Mouse (Mus musculus): ENCODE measurements around the gene Cdc14b. TPM values are rescaled to one million over a fixed set of nuclear protein-coding genes. Genes with fewer than 3 reads are reported as not detected.
A peak's percentile ranks its signal among the peaks of the same experiment; 100 is the strongest.

Gene Cdc14b
- 3.1 and 3.5 TPM in 2 replicates for polyA plus RNA-seq (2014; fragmentation: Nextera tagmentation; extraction: Ambion mirVana)

- Histone ChIP-seq H3K36me3 (ENCODE audit: control insufficient read depth, insufficient read depth, low read length) (no peaks in the 10 kb centered on the region), H3K27ac (ENCODE audit: low read depth, low read length) (no peak within 1 kb of the TSS), H3K4me3 (ENCODE audit: low read depth, low read length) (peak within 1 kb of the TSS; percentile 75), H3K27me3 (replicated peaks; ENCODE audit: control insufficient read depth, insufficient read depth, low read length) (peaks cover 12% of the 10 kb centered on the region), H3K9ac (ENCODE audit: low read length) (peak within 1 kb of the TSS; percentile 72), H3K4me2 (ENCODE audit: low read length) (peak within 1 kb of the TSS; percentile 100), H3K9me3 (replicated peaks; ENCODE audit: control insufficient read depth, low read length) (no peaks in the 10 kb centered on the region), H3K4me1 (ENCODE audit: control insufficient read depth, insufficient read depth, low read length) (peaks cover 9% of the 10 kb centered on the region)
- peak; percentile 97 for ATAC-seq
- DNase-seq (ENCODE audit: low spot score) = peak; percentile 95
- WGBS = 1% methylated on average over 57 of the region's 57 CpGs
Measured at GRCm38 (mm10) chr13:64274879-64275753, at the start of gene Cdc14b. Gene Cdc14b, minus strand, starts transcription at chr13:64275290.

GRCm38 (mm10) chr13:64322561-64323281, 47.6 kb upstream of the Cdc14b start:
- Histone ChIP-seq H3K4me3 (ENCODE audit: low read depth, low read length) (no peak overlapping the region), H3K36me3 (ENCODE audit: control insufficient read depth, insufficient read depth, low read length) (no peaks in the 10 kb centered on the region), H3K27me3 (replicated peaks; ENCODE audit: control insufficient read depth, insufficient read depth, low read length) (no peaks in the 10 kb centered on the region), H3K27ac (ENCODE audit: low read depth, low read length) (no peak overlapping the region), H3K9ac (ENCODE audit: low read length) (no peak overlapping the region), H3K9me3 (replicated peaks; ENCODE audit: control insufficient read depth, low read length) (no peaks in the 10 kb centered on the region), H3K4me1 (ENCODE audit: control insufficient read depth, insufficient read depth, low read length) (no peaks in the 10 kb centered on the region), H3K4me2 (ENCODE audit: low read length) (no peak overlapping the region)
- DNase-seq (ENCODE audit: low spot score) (no peak), ATAC-seq (no peak)
- WGBS = 88% methylated on average over 8 of the region's 8 CpGs

- H3K27ac ChIP-seq (ENCODE audit: low read depth, low read length) = no peak overlapping the region
- no peaks in the 10 kb centered on the region for H3K4me1 ChIP-seq (ENCODE audit: control insufficient read depth, insufficient read depth, low read length)
- no peak overlapping the region for H3K4me2 ChIP-seq (ENCODE audit: low read length)
- no peak for DNase-seq (ENCODE audit: low spot score)
- WGBS = 84% methylated on average over 8 of the region's 8 CpGs
- H3K4me3 ChIP-seq (ENCODE audit: low read depth, low read length) = no peak overlapping the region
- H3K27me3 ChIP-seq (replicated peaks; ENCODE audit: control insufficient read depth, insufficient read depth, low read length) = no peaks in the 10 kb centered on the region
- no peaks in the 10 kb centered on the region for H3K36me3 ChIP-seq (ENCODE audit: control insufficient read depth, insufficient read depth, low read length)
- no peak overlapping the region for H3K9ac ChIP-seq (ENCODE audit: low read length)
- ATAC-seq = no peak
- H3K9me3 ChIP-seq (replicated peaks; ENCODE audit: control insufficient read depth, low read length) = no peaks in the 10 kb centered on the region
Measured at GRCm38 (mm10) chr13:64320334-64320733, 45.2 kb upstream of the Cdc14b start.

- Histone ChIP-seq H3K4me2 (ENCODE audit: low read length) (no peak overlapping the region), H3K4me1 (ENCODE audit: control insufficient read depth, insufficient read depth, low read length) (no peaks in the 10 kb centered on the region), H3K27ac (ENCODE audit: low read depth, low read length) (no peak overlapping the region), H3K9ac (ENCODE audit: low read length) (no peak overlapping the region), H3K9me3 (replicated peaks; ENCODE audit: control insufficient read depth, low read length) (no peaks in the 10 kb centered on the region), H3K27me3 (replicated peaks; ENCODE audit: control insufficient read depth, insufficient read depth, low read length) (no peaks in the 10 kb centered on the region), H3K36me3 (ENCODE audit: control insufficient read depth, insufficient read depth, low read length) (no peaks in the 10 kb centered on the region), H3K4me3 (ENCODE audit: low read depth, low read length) (no peak overlapping the region)
- ATAC-seq (no peak), DNase-seq (ENCODE audit: low spot score) (no peak)
Measured at GRCm38 (mm10) chr13:64319782-64320181, 44.7 kb upstream of the Cdc14b start.

- ATAC-seq (no peak), DNase-seq (ENCODE audit: low spot score) (peak; percentile 5)
- no peaks in the 10 kb centered on the region for H3K4me1 ChIP-seq (ENCODE audit: control insufficient read depth, insufficient read depth, low read length)
- no peaks in the 10 kb centered on the region for H3K36me3 ChIP-seq (ENCODE audit: control insufficient read depth, insufficient read depth, low read length)
- no peak overlapping the region for H3K4me3 ChIP-seq (ENCODE audit: low read depth, low read length)
- no peak overlapping the region for H3K4me2 ChIP-seq (ENCODE audit: low read length)
- 51% methylated on average over 2 of the region's 2 CpGs for WGBS
- H3K9me3 ChIP-seq (replicated peaks; ENCODE audit: control insufficient read depth, low read length) = no peaks in the 10 kb centered on the region
- no peak overlapping the region for H3K9ac ChIP-seq (ENCODE audit: low read length)
- no peaks in the 10 kb centered on the region for H3K27me3 ChIP-seq (replicated peaks; ENCODE audit: control insufficient read depth, insufficient read depth, low read length)
- no peak overlapping the region for H3K27ac ChIP-seq (ENCODE audit: low read depth, low read length)
Measured at GRCm38 (mm10) chr13:64318355-64318754, 43.3 kb upstream of the Cdc14b start.

GRCm38 (mm10) chr13:64315483-64316050, 40.5 kb upstream of the Cdc14b start:
- H3K9ac ChIP-seq (ENCODE audit: low read length) = no peak overlapping the region
- ATAC-seq = no peak
- no peaks in the 10 kb centered on the region for H3K4me1 ChIP-seq (ENCODE audit: control insufficient read depth, insufficient read depth, low read length)
- no peaks in the 10 kb centered on the region for H3K36me3 ChIP-seq (ENCODE audit: control insufficient read depth, insufficient read depth, low read length)
- peak; percentile 87 for DNase-seq (ENCODE audit: low spot score)
- H3K27ac ChIP-seq (ENCODE audit: low read depth, low read length) = no peak overlapping the region
- H3K4me3 ChIP-seq (ENCODE audit: low read depth, low read length) = no peak overlapping the region
- H3K9me3 ChIP-seq (replicated peaks; ENCODE audit: control insufficient read depth, low read length) = no peaks in the 10 kb centered on the region
- no peak overlapping the region for H3K4me2 ChIP-seq (ENCODE audit: low read length)
- under 1% methylated on average over 3 of the region's 3 CpGs for WGBS
- H3K27me3 ChIP-seq (replicated peaks; ENCODE audit: control insufficient read depth, insufficient read depth, low read length) = no peaks in the 10 kb centered on the region

- no peak for DNase-seq (ENCODE audit: low spot score)
- ATAC-seq = no peak
- H3K4me3 ChIP-seq (ENCODE audit: low read depth, low read length) = no peak overlapping the region
- WGBS = 70% methylated on average over 3 of the region's 3 CpGs
- H3K4me2 ChIP-seq (ENCODE audit: low read length) = no peak overlapping the region
- no peaks in the 10 kb centered on the region for H3K9me3 ChIP-seq (replicated peaks; ENCODE audit: control insufficient read depth, low read length)
- H3K36me3 ChIP-seq (ENCODE audit: control insufficient read depth, insufficient read depth, low read length) = no peaks in the 10 kb centered on the region
- no peak overlapping the region for H3K27ac ChIP-seq (ENCODE audit: low read depth, low read length)
- H3K27me3 ChIP-seq (replicated peaks; ENCODE audit: control insufficient read depth, insufficient read depth, low read length) = no peaks in the 10 kb centered on the region
- no peak overlapping the region for H3K9ac ChIP-seq (ENCODE audit: low read length)
- no peaks in the 10 kb centered on the region for H3K4me1 ChIP-seq (ENCODE audit: control insufficient read depth, insufficient read depth, low read length)
Measured at GRCm38 (mm10) chr13:64314041-64314440, 39.0 kb upstream of the Cdc14b start.

GRCm38 (mm10) chr13:64312916-64313289, 37.8 kb upstream of the Cdc14b start:
- DNase-seq (ENCODE audit: low spot score) (no peak), ATAC-seq (no peak; the same call in 1 of the 2 replicates)
- WGBS = 0% methylated on average over 2 of the region's 2 CpGs
- no peak overlapping the region for H3K27ac ChIP-seq (ENCODE audit: low read depth, low read length)
- H3K9me3 ChIP-seq (replicated peaks; ENCODE audit: control insufficient read depth, low read length) = no peaks in the 10 kb centered on the region
- H3K36me3 ChIP-seq (ENCODE audit: control insufficient read depth, insufficient read depth, low read length) = no peaks in the 10 kb centered on the region
- H3K4me2 ChIP-seq (ENCODE audit: low read length) = peak overlapping the region; percentile 61
- no peaks in the 10 kb centered on the region for H3K4me1 ChIP-seq (ENCODE audit: control insufficient read depth, insufficient read depth, low read length)
- no peaks in the 10 kb centered on the region for H3K27me3 ChIP-seq (replicated peaks; ENCODE audit: control insufficient read depth, insufficient read depth, low read length)
- H3K9ac ChIP-seq (ENCODE audit: low read length) = no peak overlapping the region; the same call in 1 of the 2 replicates
- H3K4me3 ChIP-seq (ENCODE audit: low read depth, low read length) = peak overlapping the region; percentile 63
